Mouse (Mus musculus) hindbrain, embryonic 13.5 days (tissue): ENCODE results near the gene Dusp18. TPM values are rescaled to one million over a fixed set of nuclear protein-coding genes. Genes with fewer than 3 reads are reported as not detected.

Source experiments
- ATAC-seq: fragments of 200-750 bp; cut with Nextera tagmentation; 2 replicates; pipeline ENCODE4 v1.8.0; 2017; ENCODE audit warnings: moderate TSS enrichment; ENCODE audit not compliant: low FRiP score
- H3K27ac ChIP-seq: fragments of 300-500 bp; sonication (generic); 2 replicates; pipeline ENCODE4 v1.5.1; 2015; ENCODE audit warnings: inconsistent platforms, mild to moderate bottlenecking, moderate library complexity
- H3K27me3 ChIP-seq: fragments of 300-500 bp; sonication (generic); 2 replicates; pipeline ENCODE4 v1.6.1; 2015; ENCODE audit warnings: mild to moderate bottlenecking, inconsistent platforms
- H3K36me3 ChIP-seq: fragments of 300-500 bp; sonication (generic); 2 replicates; pipeline ENCODE4 v1.6.1; 2015; ENCODE audit warnings: mild to moderate bottlenecking, inconsistent platforms
- H3K4me1 ChIP-seq: fragments of 300-500 bp; sonication (generic); replicated peaks from 2 replicates; pipeline ENCODE4 v1.6.1; 2015; ENCODE audit warnings: inconsistent platforms
- H3K4me2 ChIP-seq: fragments of 300-500 bp; sonication (generic); 2 replicates; pipeline ENCODE4 v1.6.1; 2015; ENCODE audit warnings: inconsistent platforms, mild to moderate bottlenecking, moderate library complexity
- H3K4me3 ChIP-seq: fragments of 300-500 bp; sonication (generic); 2 replicates; pipeline ENCODE4 v1.5.1; 2015; ENCODE audit warnings: mild to moderate bottlenecking, inconsistent platforms
- H3K9ac ChIP-seq: fragments of 300-500 bp; sonication (generic); 2 replicates; pipeline ENCODE4 v1.6.1; 2015; ENCODE audit warnings: mild to moderate bottlenecking, inconsistent platforms
- H3K9me3 ChIP-seq: fragments of 300-500 bp; sonication (generic); 2 replicates; pipeline ENCODE4 v1.6.1; 2016; ENCODE audit warnings: inconsistent platforms
- WGBS: fragments of 180-500 bp; shearing (Covaris S2); methylation state at CpG from one replicate; pipeline ENCODE4 v1.1.7; 2015; 5-methylcytosine and 5-hydroxymethylcytosine counted together
- polyA plus RNA-seq: library from polyadenylated mRNA; unstranded; fragments of >200 nt; fragmentation: Nextera tagmentation; extraction: Ambion mirVana; gene quantifications from 2 replicates; pipeline ENCODE4 v1.2.1, GENCODE M21; 2015

Gene Dusp18
- polyA plus RNA-seq, 1 experiment from 2014 or later, result 33.8 TPM

- ATAC-seq, result no peak
- Histone ChIP-seq H3K27ac (no peak overlapping the region), H3K9ac (no peak overlapping the region), H3K4me3 (no peak overlapping the region), H3K4me1 (peaks cover 14% of the 10 kb centered on the region), H3K9me3 (no peaks in the 10 kb centered on the region), H3K36me3 (no peaks in the 10 kb centered on the region), H3K4me2 (no peak overlapping the region), H3K27me3 (peaks cover 22% of the 10 kb centered on the region)
- 93% methylated on average over 4 of the region's 4 CpGs for WGBS
Measured at GRCm38 (mm10) chr11:3860361-3860760, 34.7 kb upstream of the Dusp18 start.

- Histone ChIP-seq H3K4me3 (peak overlapping the region; percentile 51), H3K4me2 (peak overlapping the region; percentile 71), H3K9ac (peak overlapping the region; percentile 74), H3K9me3 (no peaks in the 10 kb centered on the region), H3K36me3 (no peaks in the 10 kb centered on the region), H3K27ac (no peak overlapping the region), H3K27me3 (peaks cover 24% of the 10 kb centered on the region), H3K4me1 (peaks cover 14% of the 10 kb centered on the region)
- WGBS, result 77% methylated on average over 19 of the region's 19 CpGs
- peak; percentile 26; the same call in 1 of the 2 replicates for ATAC-seq
Measured at GRCm38 (mm10) chr11:3862661-3863453, 32.2 kb upstream of the Dusp18 start.

- H3K9me3 ChIP-seq, result no peaks in the 10 kb centered on the region
- WGBS, result 4% methylated on average over 58 of the region's 58 CpGs
Measured at GRCm38 (mm10) chr11:3863454-3864112, 31.5 kb upstream of the Dusp18 start, which contains the start of gene Osbp2. Gene Osbp2, minus strand, starts transcription at chr11:3863903.

GRCm38 (mm10) chr11:3864343-3864742 lies 30.7 kb upstream of the Dusp18 start:
- Histone ChIP-seq H3K4me1 (peaks cover 14% of the 10 kb centered on the region), H3K9me3 (no peaks in the 10 kb centered on the region), H3K36me3 (no peaks in the 10 kb centered on the region), H3K4me2 (peak overlapping the region; percentile 71), H3K27me3 (peaks cover 24% of the 10 kb centered on the region), H3K9ac (peak overlapping the region; percentile 74), H3K4me3 (peak overlapping the region; percentile 51), H3K27ac (no peak overlapping the region)
- peak; percentile 35; the same call in 1 of the 2 replicates for ATAC-seq
- WGBS, result 34% methylated on average over 6 of the region's 6 CpGs

More at GRCm38 (mm10) chr11:3863454-3864112, 31.5 kb upstream of the Dusp18 start, which contains the start of gene Osbp2:
- peaks cover 24% of the 10 kb centered on the region for H3K27me3 ChIP-seq
- no peak within 1 kb of the TSS for H3K27ac ChIP-seq
- peak within 1 kb of the TSS; percentile 74 for H3K9ac ChIP-seq
- H3K4me1 ChIP-seq, result peaks cover 14% of the 10 kb centered on the region
- ATAC-seq, result peak; percentile 91
- peak within 1 kb of the TSS; percentile 51 for H3K4me3 ChIP-seq
- H3K4me2 ChIP-seq, result peak within 1 kb of the TSS; percentile 71
- H3K36me3 ChIP-seq, result no peaks in the 10 kb centered on the region

- Histone ChIP-seq H3K9me3 (no peaks in the 10 kb centered on the region), H3K9ac (no peak overlapping the region), H3K4me3 (no peak overlapping the region), H3K27ac (no peak overlapping the region), H3K4me1 (no peaks in the 10 kb centered on the region), H3K27me3 (no peaks in the 10 kb centered on the region), H3K4me2 (no peak overlapping the region), H3K36me3 (no peaks in the 10 kb centered on the region)
- no peak for ATAC-seq
- WGBS, result 82% methylated on average over 6 of the region's 6 CpGs
Measured at GRCm38 (mm10) chr11:3876419-3876818, 18.6 kb upstream of the Dusp18 start.

GRCm38 (mm10) chr11:3878660-3879059 lies 16.4 kb upstream of the Dusp18 start:
- Histone ChIP-seq H3K4me3 (no peak overlapping the region), H3K27ac (no peak overlapping the region), H3K9me3 (no peaks in the 10 kb centered on the region), H3K27me3 (no peaks in the 10 kb centered on the region), H3K36me3 (no peaks in the 10 kb centered on the region), H3K4me2 (no peak overlapping the region), H3K9ac (no peak overlapping the region), H3K4me1 (no peaks in the 10 kb centered on the region)
- 81% methylated on average over 7 of the region's 7 CpGs for WGBS
- no peak for ATAC-seq

- H3K4me2 ChIP-seq, result no peak overlapping the region
- 42% methylated on average over 2 of the region's 2 CpGs for whole genome bisulfite sequencing
- H3K9me3 ChIP-seq, result no peaks in the 10 kb centered on the region
- H3K36me3 ChIP-seq, result no peaks in the 10 kb centered on the region
- H3K4me3 ChIP-seq, result no peak overlapping the region
- H3K27ac ChIP-seq, result no peak overlapping the region
- peaks cover 4% of the 10 kb centered on the region; the same call in 1 of the 2 replicates for H3K4me1 ChIP-seq
- no peak for ATAC-seq
- no peak overlapping the region for H3K9ac ChIP-seq
- H3K27me3 ChIP-seq, result no peaks in the 10 kb centered on the region
Measured at GRCm38 (mm10) chr11:3879836-3880235, 15.2 kb upstream of the Dusp18 start.

GRCm38 (mm10) chr11:3883711-3884110 lies 11.3 kb upstream of the Dusp18 start:
- no peak overlapping the region for H3K4me2 ChIP-seq
- ATAC-seq, result no peak
- no peaks in the 10 kb centered on the region for H3K36me3 ChIP-seq
- no peak overlapping the region for H3K4me3 ChIP-seq
- no peaks in the 10 kb centered on the region for H3K27me3 ChIP-seq
- no peak overlapping the region for H3K27ac ChIP-seq
- peaks cover 4% of the 10 kb centered on the region; the same call in 1 of the 2 replicates for H3K4me1 ChIP-seq
- H3K9ac ChIP-seq, result no peak overlapping the region
- 87% methylated on average over 3 of the region's 3 CpGs for WGBS
- no peaks in the 10 kb centered on the region for H3K9me3 ChIP-seq

- no peaks in the 10 kb centered on the region for H3K27me3 ChIP-seq
- no peak overlapping the region for H3K27ac ChIP-seq
- no peak overlapping the region for H3K4me2 ChIP-seq
- WGBS, result 79% methylated on average over 5 of the region's 5 CpGs
- H3K4me1 ChIP-seq, result peaks cover 4% of the 10 kb centered on the region; the same call in 1 of the 2 replicates
- ATAC-seq, result no peak
- H3K9me3 ChIP-seq, result no peaks in the 10 kb centered on the region
- no peaks in the 10 kb centered on the region for H3K36me3 ChIP-seq
- no peak overlapping the region for H3K9ac ChIP-seq
- no peak overlapping the region for H3K4me3 ChIP-seq
Measured at GRCm38 (mm10) chr11:3887331-3887730, 7.7 kb upstream of the Dusp18 start.

GRCm38 (mm10) chr11:3893970-3894369 lies 1.1 kb upstream of the Dusp18 start:
- Histone ChIP-seq H3K4me1 (peaks cover 21% of the 10 kb centered on the region), H3K27me3 (no peaks in the 10 kb centered on the region), H3K4me3 (0 out of 2 replicates have a peak overlapping the region, but pooled peaks have one; percentile 54), H3K9me3 (no peaks in the 10 kb centered on the region; the same call in 1 of the 2 replicates), H3K27ac (no peak overlapping the region), H3K36me3 (peaks cover 25% of the 10 kb centered on the region), H3K4me2 (peak overlapping the region; percentile 76), H3K9ac (no peak overlapping the region)
- 84% methylated on average over 6 of the region's 6 CpGs for WGBS
- ATAC-seq, result no peak

GRCm38 (mm10) chr11:3895458-3895857 lies 418 bp downstream of the Dusp18 start:
- Histone ChIP-seq H3K9me3 (no peaks in the 10 kb centered on the region; the same call in 1 of the 2 replicates), H3K36me3 (peaks cover 32% of the 10 kb centered on the region), H3K4me3 (peak overlapping the region; percentile 54), H3K4me1 (peaks cover 32% of the 10 kb centered on the region), H3K9ac (peak overlapping the region; percentile 77), H3K27ac (peak overlapping the region; percentile 84), H3K4me2 (peak overlapping the region; percentile 76), H3K27me3 (no peaks in the 10 kb centered on the region)
- WGBS, result 6% methylated on average over 10 of the region's 10 CpGs
- ATAC-seq, result no peak; the same call in 1 of the 2 replicates

- Histone ChIP-seq H3K9ac (no peak overlapping the region), H3K27ac (peak overlapping the region; percentile 4; the same call in 1 of the 2 replicates), H3K4me2 (peak overlapping the region; percentile 76; the same call in 1 of the 2 replicates), H3K36me3 (peaks cover 32% of the 10 kb centered on the region), H3K27me3 (no peaks in the 10 kb centered on the region), H3K4me3 (no peak overlapping the region), H3K9me3 (no peaks in the 10 kb centered on the region; the same call in 1 of the 2 replicates), H3K4me1 (peaks cover 35% of the 10 kb centered on the region)
- no peak for ATAC-seq
- 100% methylated on average over 1 of the region's 1 CpGs for WGBS
Measured at GRCm38 (mm10) chr11:3895933-3896332, 893 bp downstream of the Dusp18 start.
